Mouse (Mus musculus) heart, postnatal 0 days (tissue): ENCODE measurements around the gene Tinf2.

Experiments used
- CTCF ChIP-seq: IDR thresholded peaks from 2 replicates; pipeline ENCODE4 v1.5.1; 2016; ENCODE audit warnings: antibody characterized with exemption, control low read depth, low read depth
- EP300 ChIP-seq: IDR thresholded peaks from 2 replicates; pipeline ENCODE4 v1.6.1; 2016; ENCODE audit warnings: antibody characterized with exemption, low read depth

DNA sequence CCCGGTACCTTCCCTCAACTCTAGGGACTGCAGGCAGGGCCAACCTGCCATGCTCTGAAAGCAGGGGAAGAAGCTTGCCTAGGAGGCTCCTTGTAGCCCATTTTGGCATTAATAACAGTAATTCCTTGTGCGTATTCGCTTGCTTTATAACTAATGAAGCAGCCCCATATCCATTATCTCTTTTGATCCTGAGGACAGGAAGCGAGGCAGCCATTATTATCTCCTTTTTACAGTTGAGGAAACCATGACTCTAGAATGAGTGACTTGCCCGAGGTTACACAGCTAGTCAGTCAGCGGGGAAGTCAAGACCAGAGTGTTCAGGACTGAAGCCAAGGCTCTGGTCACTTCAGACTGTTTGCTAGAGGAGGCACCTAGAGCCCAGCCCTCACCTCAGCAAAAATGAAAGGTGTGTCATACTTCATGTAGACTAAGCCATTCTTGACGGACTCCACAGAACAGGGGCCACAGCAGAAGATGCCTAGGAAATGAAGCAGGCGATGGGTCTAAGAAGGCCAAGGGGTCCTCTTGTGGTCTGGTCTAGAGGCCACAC, 24.5 kb upstream of the Tinf2 start:
- TF ChIP-seq CTCF = no peak
- no peak for TF ChIP-seq EP300
